In genomic region chr4:82466144-82466543, GRCm38 (mm10) we compare ENCODE assay signal across 10 mouse cellular contexts.
A peak's percentile ranks its signal among the peaks of the same experiment; 100 is the strongest.
DNase-seq lines count a peak whose midpoint lies in the region; ATAC-seq and TF ChIP-seq lines count a peak whose summit lies in the region.
"Had no signal": no experiment of that assay in that cellular context is flagged by ENCODE, and none has a peak within 500 bp of the region (broad histone marks: within the 10 kb centered on the region; RNA-seq: fewer than 3 reads in every experiment).

No protein-coding gene starts in this region.

- no peak for TF ChIP-seq POLR2A in cerebellum, adult 2 months (IDR thresholded peaks at IDR 0.05; ENCODE audit: borderline replicate concordance, insufficient read depth, low read length)

- no peak overlapping the region for H3K9ac ChIP-seq in hindbrain, embryonic 16.5 days (ENCODE audit: low read depth, low read length)
- no peak overlapping the region for H3K9ac ChIP-seq in hindbrain, embryonic 12.5 days

- no peak overlapping the region for H3K4me3 ChIP-seq in hindbrain, embryonic 16.5 days (ENCODE audit: low read length)
- no peak overlapping the region for H3K4me3 ChIP-seq in hindbrain, embryonic 12.5 days
- no peak overlapping the region for H3K4me3 ChIP-seq in cerebellum, adult 2 months (replicated peaks; ENCODE audit: insufficient read depth, low read depth, low read length)

- no peaks in the 10 kb centered on the region for H3K9me3 ChIP-seq in hindbrain, embryonic 16.5 days (ENCODE audit: control insufficient read depth, low read length)
- H3K9me3 ChIP-seq in hindbrain, embryonic 12.5 days (replicated peaks), result no peaks in the 10 kb centered on the region

- 62% methylated on average over 6 of the region's 6 CpGs for WGBS in hindbrain, embryonic 16.5 days
- WGBS in hindbrain, embryonic 12.5 days, result 79% methylated on average over 6 of the region's 6 CpGs
- 8% methylated on average over 6 of the region's 6 CpGs for WGBS in cerebellum, adult 2 months

- TF ChIP-seq CTCF in cerebellum, adult 2 months (IDR thresholded peaks at IDR 0.05; ENCODE audit: borderline replicate concordance, insufficient read depth, low read depth, low read length), result no peak

- H3K4me2 ChIP-seq in hindbrain, embryonic 16.5 days (ENCODE audit: low read length), result no peak overlapping the region
- no peak overlapping the region for H3K4me2 ChIP-seq in hindbrain, embryonic 12.5 days (replicated peaks)

- H3K27me3 ChIP-seq in hindbrain, embryonic 16.5 days (replicated peaks; ENCODE audit: control insufficient read depth, insufficient read depth, low read length), result no peaks in the 10 kb centered on the region
- no peaks in the 10 kb centered on the region for H3K27me3 ChIP-seq in hindbrain, embryonic 12.5 days
- no peaks in the 10 kb centered on the region for H3K27me3 ChIP-seq in cerebellum, adult 2 months (ENCODE audit: control insufficient read depth, insufficient read depth, low read length)

- ATAC-seq in hindbrain, embryonic 16.5 days, result no peak
- ATAC-seq in hindbrain, embryonic 12.5 days (ENCODE audit: low FRiP score), result no peak
- ATAC-seq in megakaryocyte, adult 5-6 weeks (ENCODE audit: poor library complexity, severe bottlenecking), result no peak
- ATAC-seq in megakaryocyte progenitor cell, adult 5-6 weeks (replicated peaks; ENCODE audit: poor library complexity), result no peak

- no peaks in the 10 kb centered on the region for H3K36me3 ChIP-seq in hindbrain, embryonic 16.5 days (ENCODE audit: control insufficient read depth, insufficient read depth, low read length)
- H3K36me3 ChIP-seq in hindbrain, embryonic 12.5 days, result no peaks in the 10 kb centered on the region

- H3K27ac ChIP-seq in hindbrain, embryonic 16.5 days (ENCODE audit: low read depth, low read length), result 0 out of 2 replicates have a peak overlapping the region, but pooled peaks have one; percentile 25
- no peak overlapping the region for H3K27ac ChIP-seq in hindbrain, embryonic 12.5 days
- peak overlapping the region; percentile 34; the same call in 1 of the 2 replicates for H3K27ac ChIP-seq in cerebellum, adult 2 months (ENCODE audit: insufficient read depth, low read length)
- H3K27ac ChIP-seq: macrophage had no signal

- peaks cover 18% of the 10 kb centered on the region for H3K4me1 ChIP-seq in hindbrain, embryonic 16.5 days (ENCODE audit: control insufficient read depth, insufficient read depth, low read depth, low read length)
- peaks cover 28% of the 10 kb centered on the region for H3K4me1 ChIP-seq in hindbrain, embryonic 12.5 days
- peaks cover 31% of the 10 kb centered on the region for H3K4me1 ChIP-seq in cerebellum, adult 2 months (ENCODE audit: control insufficient read depth, insufficient read depth, low read length)

- peak; percentile 42 to 50 for DNase-seq in cerebellum, adult 18-20 months
- no peak for DNase-seq in cerebellum, postnatal 14 days
- DNase-seq in cerebellum, adult 2 months, result peak; percentile 51 to 67
- DNase-seq in kidney, postnatal 10 days, result peak; percentile 43
- DNase-seq: B cell, adult 2 months had no signal

Comparison
In these comparisons a context has a peak if more than half of its experiments do, and no peak if none do; other contexts are left out.
1. DNase-seq: peak in cerebellum, adult 18-20 months (2 of 2), cerebellum, adult 2 months (2 of 2) and kidney, postnatal 10 days (single experiment); none in cerebellum, postnatal 14 days (0 of 2).